Mouse (Mus musculus) B cell, adult (primary cell): Measurements from ENCODE around the gene Chd6. TPM values are rescaled to one million over a fixed set of nuclear protein-coding genes. Genes with fewer than 3 reads are reported as not detected.

Experiments used
- total RNA-seq: library from RNA; stranded (reverse); gene quantifications from 4 replicates; pipeline ENCODE4 v1.2.4, GENCODE M21; 2023; ENCODE audit not compliant: inconsistent age

The Chd6 gene
- total RNA-seq, result 92.5 to 112 TPM (median 107 TPM) in 4 replicates

DNA sequence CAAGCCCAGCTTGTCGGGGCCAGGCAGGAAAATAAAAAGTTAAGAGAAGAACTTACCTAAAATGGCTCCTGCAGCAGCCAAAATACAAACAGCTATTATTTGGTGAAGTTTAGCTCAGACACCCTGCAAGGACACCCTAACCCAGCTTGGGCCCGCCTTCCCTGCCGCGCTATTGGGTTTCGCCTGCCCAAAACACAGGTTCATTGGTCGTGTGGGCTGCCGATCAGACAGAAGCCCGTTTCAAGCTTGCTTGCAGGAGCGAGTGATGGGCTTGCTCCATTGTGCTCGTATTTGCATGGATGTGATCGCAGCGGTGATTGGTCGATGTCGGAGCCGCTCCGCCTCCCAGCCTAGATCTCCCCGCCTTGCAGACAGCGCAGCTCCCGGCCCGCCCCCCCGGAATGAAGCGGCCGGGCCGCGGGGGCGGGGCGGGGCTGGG is at the start of gene Chd6:
Gene Chd6, minus strand, starts transcription at position 143 of the 439 bp plus-strand sequence.

DNA sequence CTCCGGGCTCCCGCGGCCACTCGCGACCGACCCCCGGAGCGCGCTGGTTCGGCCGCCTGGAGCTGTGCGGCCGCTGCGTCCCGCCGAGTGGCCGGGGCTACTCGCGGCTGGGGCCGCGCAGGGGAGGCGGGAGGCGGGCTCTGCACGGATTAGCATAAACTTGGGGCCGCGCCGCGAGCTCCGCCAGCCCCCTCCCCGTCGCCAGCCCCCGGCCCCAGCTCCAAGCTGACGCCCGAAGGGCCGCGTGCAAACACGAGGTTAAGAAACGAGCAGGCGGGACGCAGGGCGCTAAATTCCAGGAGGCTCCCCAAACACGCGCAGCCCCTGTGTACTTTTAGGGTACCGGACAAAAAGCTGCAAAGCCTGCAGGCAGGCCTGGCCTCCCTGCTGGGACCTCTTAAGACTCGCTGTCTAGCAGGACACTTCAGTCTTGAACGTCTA is 196.6 kb downstream of the Chd6 start, which contains the start of gene Emilin3:
Gene Emilin3, minus strand, starts transcription at position 98 of the 441 bp plus-strand sequence.

Other genes with a start within 250 kb of the Chd6 start
- gene Zhx3, start 236.1 kb downstream of the Chd6 start, total RNA-seq, result 4.8 to 6.4 TPM (median 5.8 TPM) in 4 replicates
- not detected in 4 replicates for gene Lpin3, start 228.4 kb downstream of the Chd6 start, total RNA-seq
- 0.18 to 0.19 TPM in 2 of 4 replicates, not detected in the others for gene Emilin3, start 196.7 kb downstream of the Chd6 start, total RNA-seq